Mouse (Mus musculus) C2C12 (cell line): Measurements from ENCODE around the gene Hmga2.

Source experiments
- CEBPB ChIP-seq: IDR thresholded peaks from one replicate; pipeline ENCODE4 v1.6.1; 2011; ENCODE audit warnings: low read depth, mild to moderate bottlenecking, control low read depth, moderate library complexity
- CTCF ChIP-seq: IDR thresholded peaks from one replicate; pipeline ENCODE4 v1.5.1; 2011; ENCODE audit not compliant: control insufficient read depth, insufficient read depth, insufficient read length
- FOSL1 ChIP-seq: IDR thresholded peaks from one replicate; pipeline ENCODE4 v1.8.0; 2011; ENCODE audit warnings: mild to moderate bottlenecking, low read length; ENCODE audit not compliant: poor library complexity, insufficient read depth, severe bottlenecking
- MAX ChIP-seq: IDR thresholded peaks from one replicate; pipeline ENCODE4 v1.6.1; 2011; ENCODE audit warnings: mild to moderate bottlenecking, control low read depth
- MYOD1 ChIP-seq: IDR thresholded peaks from one replicate; pipeline ENCODE4 v1.6.1; 2011; ENCODE audit warnings: low read depth; ENCODE audit not compliant: control insufficient read depth, insufficient read length
- MYOG ChIP-seq: IDR thresholded peaks from one replicate; pipeline ENCODE4 v1.6.1; 2011; ENCODE audit not compliant: control insufficient read depth, insufficient read length; ENCODE audit errors: extremely low read depth
- USF1 ChIP-seq: IDR thresholded peaks from one replicate; pipeline ENCODE4 v1.6.1; 2011; ENCODE audit warnings: low read depth, mild to moderate bottlenecking, control low read depth, moderate library complexity

DNA sequence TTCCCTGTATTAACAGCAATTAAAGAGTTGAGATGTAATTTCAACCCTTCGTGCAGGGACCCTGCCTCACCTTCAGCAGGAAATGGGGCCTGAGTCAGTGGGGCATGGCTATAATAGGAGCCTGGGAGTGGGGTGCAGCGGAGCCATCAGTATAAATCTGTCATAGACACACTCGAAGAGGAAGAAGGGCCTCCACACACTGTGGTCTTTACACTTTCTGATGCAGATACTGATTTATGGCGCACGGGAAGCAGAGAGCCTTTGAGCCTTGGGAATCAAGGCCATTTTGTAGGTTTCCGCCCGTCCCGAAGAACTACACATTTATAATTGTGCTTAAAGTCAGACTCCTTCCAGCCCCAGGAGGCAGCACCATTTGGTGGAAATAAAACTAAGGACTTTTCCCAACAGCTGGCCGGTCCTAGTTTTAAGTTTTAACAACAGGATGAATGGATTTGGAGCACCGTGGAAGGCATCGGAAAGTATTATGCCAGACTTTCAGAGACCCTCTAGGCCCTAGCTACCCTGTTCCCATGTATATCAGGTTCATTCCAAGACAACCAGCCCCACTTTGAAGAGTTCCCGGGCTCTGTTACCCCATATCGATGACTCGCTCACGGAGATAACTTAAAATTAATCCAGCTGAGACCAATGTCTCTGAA, 55.2 kb downstream of the Hmga2 start:
- TF ChIP-seq USF1 (no peak), CTCF (no peak), MAX (no peak), FOSL1 (no peak), CEBPB (no peak), MYOG (no peak), MYOD1 (no peak)
